Mouse (Mus musculus): ENCODE data around the gene Gm49387. TPM values are rescaled to one million over a fixed set of nuclear protein-coding genes. Genes with fewer than 3 reads are reported as not detected.

Gene Gm49387
- polyA plus RNA-seq (2015; fragmentation: Nextera tagmentation; extraction: Ambion mirVana), result not detected in 2 replicates

GRCm38 (mm10) chr14:31640346-31640889 lies at the start of gene Gm49387:
Gene Gm49387, minus strand, starts transcription at chr14:31640878.
- peak; percentile 56 for ATAC-seq
- Histone ChIP-seq H3K9ac (peak within 1 kb of the TSS; percentile 71), H3K36me3 (ENCODE audit: poor library complexity, severe bottlenecking) (no peaks in the 10 kb centered on the region), H3K27me3 (no peaks in the 10 kb centered on the region), H3K4me2 (peak within 1 kb of the TSS; percentile 94), H3K9me3 (replicated peaks) (no peaks in the 10 kb centered on the region), H3K27ac (peak within 1 kb of the TSS; percentile 59; the same call in 1 of the 2 replicates), H3K4me1 (peaks cover 16% of the 10 kb centered on the region), H3K4me3 (peak within 1 kb of the TSS; percentile 65)
- 1% methylated on average over 26 of the region's 26 CpGs for WGBS

DNA sequence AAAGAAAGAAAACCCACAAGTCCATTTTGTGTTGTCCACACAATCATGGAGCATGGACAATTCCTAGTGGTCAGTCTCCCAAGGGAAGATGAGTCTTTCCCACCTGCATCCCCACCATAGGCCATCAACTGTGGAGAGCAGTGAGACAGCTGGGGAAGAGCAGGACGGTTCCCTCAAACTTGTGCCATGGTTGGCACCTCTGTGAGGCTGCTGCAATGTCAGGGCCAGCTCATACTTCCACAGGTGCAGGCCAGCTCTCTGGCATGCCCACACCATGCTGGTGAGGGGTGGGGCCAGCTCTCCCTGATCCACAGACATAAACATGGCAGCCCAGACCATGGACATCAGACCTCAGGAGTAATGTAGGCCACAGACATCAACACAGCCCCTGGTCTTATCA lies 45.6 kb upstream of the Gm49387 start:
- H3K27ac ChIP-seq, result no peak overlapping the region
- H3K27me3 ChIP-seq, result no peaks in the 10 kb centered on the region
- H3K36me3 ChIP-seq (ENCODE audit: poor library complexity, severe bottlenecking), result no peaks in the 10 kb centered on the region
- no peak overlapping the region for H3K4me2 ChIP-seq
- H3K9ac ChIP-seq, result no peak overlapping the region
- no peaks in the 10 kb centered on the region for H3K9me3 ChIP-seq (replicated peaks)
- no peaks in the 10 kb centered on the region for H3K4me1 ChIP-seq
- H3K4me3 ChIP-seq, result no peak overlapping the region
- no peak for ATAC-seq
- WGBS, result 94% methylated on average over 1 of the region's 1 CpGs

- 93% methylated on average over 10 of the region's 10 CpGs for WGBS
- Histone ChIP-seq H3K9me3 (replicated peaks) (no peaks in the 10 kb centered on the region), H3K36me3 (ENCODE audit: poor library complexity, severe bottlenecking) (no peaks in the 10 kb centered on the region), H3K27me3 (no peaks in the 10 kb centered on the region), H3K4me1 (no peaks in the 10 kb centered on the region), H3K4me3 (no peak overlapping the region), H3K4me2 (no peak overlapping the region), H3K27ac (no peak overlapping the region), H3K9ac (no peak overlapping the region)
- ATAC-seq, result no peak
Observed at GRCm38 (mm10) chr14:31685680-31686079, 45.0 kb upstream of the Gm49387 start.

DNA sequence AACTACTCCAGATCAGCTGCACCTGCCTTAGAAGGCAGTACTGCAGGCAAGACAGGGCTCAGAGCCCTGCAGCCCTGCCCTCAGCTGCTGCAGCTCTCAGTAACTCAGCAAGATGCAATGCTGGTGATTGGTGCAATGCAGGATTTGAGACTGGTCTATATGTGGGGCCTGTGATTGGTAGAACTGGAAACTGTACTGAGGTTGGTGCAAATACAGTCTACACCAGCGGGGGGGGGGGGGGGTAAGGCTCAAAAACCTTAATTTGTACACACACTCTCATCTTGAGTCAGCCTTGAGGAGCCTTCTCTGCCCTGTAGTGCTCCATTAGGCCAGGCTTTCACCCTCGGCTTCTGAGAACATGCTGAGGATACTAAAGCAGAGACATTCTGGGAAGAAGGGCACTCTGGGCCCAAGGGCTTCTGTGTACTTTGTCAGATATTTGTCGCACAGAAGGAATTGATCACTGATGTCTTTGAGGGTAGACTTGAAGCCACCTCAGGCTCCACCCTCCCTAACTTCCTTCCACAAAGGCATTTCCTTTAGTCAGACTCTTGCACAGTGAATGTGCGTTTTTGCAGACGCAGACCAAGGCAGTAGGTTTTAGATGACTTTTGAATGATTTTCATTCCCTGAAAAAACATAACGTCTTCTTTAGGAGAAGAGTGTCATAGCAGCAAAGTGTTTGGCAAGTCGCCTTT lies 43.8 kb upstream of the Gm49387 start:
- Histone ChIP-seq H3K36me3 (ENCODE audit: poor library complexity, severe bottlenecking) (no peaks in the 10 kb centered on the region), H3K9me3 (replicated peaks) (no peaks in the 10 kb centered on the region), H3K4me1 (no peaks in the 10 kb centered on the region), H3K9ac (no peak overlapping the region), H3K4me3 (no peak overlapping the region), H3K27me3 (no peaks in the 10 kb centered on the region), H3K27ac (no peak overlapping the region), H3K4me2 (no peak overlapping the region)
- no peak for ATAC-seq
- 73% methylated on average over 7 of the region's 7 CpGs for WGBS

GRCm38 (mm10) chr14:31683610-31684009 lies 42.9 kb upstream of the Gm49387 start:
- no peak overlapping the region for H3K4me2 ChIP-seq
- H3K9ac ChIP-seq, result no peak overlapping the region
- no peaks in the 10 kb centered on the region for H3K27me3 ChIP-seq
- no peaks in the 10 kb centered on the region for H3K9me3 ChIP-seq (replicated peaks)
- 84% methylated on average over 2 of the region's 2 CpGs for WGBS
- no peaks in the 10 kb centered on the region for H3K4me1 ChIP-seq
- no peak overlapping the region for H3K27ac ChIP-seq
- no peak for ATAC-seq
- no peak overlapping the region for H3K4me3 ChIP-seq
- H3K36me3 ChIP-seq (ENCODE audit: poor library complexity, severe bottlenecking), result no peaks in the 10 kb centered on the region

DNA sequence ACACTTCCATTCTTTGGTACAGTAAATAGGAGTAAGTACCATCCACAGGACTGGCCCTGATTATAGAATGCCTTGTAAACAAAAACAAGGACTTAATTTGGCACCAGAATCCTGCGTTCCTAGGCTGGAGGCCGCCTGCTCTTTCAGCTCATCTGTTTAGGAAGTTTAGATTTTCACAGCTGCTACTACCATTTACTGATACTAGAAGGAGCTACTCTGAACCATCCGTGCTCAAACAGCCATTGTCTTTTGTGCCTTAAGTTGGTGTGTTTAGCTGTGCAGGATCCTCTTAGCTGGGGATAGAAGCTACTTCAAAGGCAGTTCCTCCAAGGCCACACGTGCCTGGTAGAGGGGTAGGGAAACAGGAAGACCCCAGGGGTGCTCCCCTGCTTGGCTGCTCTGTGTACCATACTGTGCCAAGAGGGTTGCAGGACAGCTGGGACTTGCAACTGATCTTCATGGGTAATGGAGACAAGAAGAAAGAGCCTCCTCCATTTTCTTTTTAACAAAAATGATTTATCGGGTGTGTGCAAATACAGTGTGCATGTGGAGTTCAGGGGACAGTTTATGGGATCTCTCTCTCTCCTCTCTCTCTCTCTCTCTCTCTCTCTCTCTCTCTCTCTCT lies 41.4 kb upstream of the Gm49387 start:
- WGBS, result 53% methylated on average over 5 of the region's 5 CpGs
- no peak overlapping the region for H3K4me2 ChIP-seq
- no peak overlapping the region for H3K9ac ChIP-seq
- H3K9me3 ChIP-seq (replicated peaks), result no peaks in the 10 kb centered on the region
- H3K36me3 ChIP-seq (ENCODE audit: poor library complexity, severe bottlenecking), result no peaks in the 10 kb centered on the region
- no peak for ATAC-seq
- H3K4me1 ChIP-seq, result no peaks in the 10 kb centered on the region
- no peaks in the 10 kb centered on the region for H3K27me3 ChIP-seq
- H3K27ac ChIP-seq, result no peak overlapping the region
- H3K4me3 ChIP-seq, result no peak overlapping the region

DNA sequence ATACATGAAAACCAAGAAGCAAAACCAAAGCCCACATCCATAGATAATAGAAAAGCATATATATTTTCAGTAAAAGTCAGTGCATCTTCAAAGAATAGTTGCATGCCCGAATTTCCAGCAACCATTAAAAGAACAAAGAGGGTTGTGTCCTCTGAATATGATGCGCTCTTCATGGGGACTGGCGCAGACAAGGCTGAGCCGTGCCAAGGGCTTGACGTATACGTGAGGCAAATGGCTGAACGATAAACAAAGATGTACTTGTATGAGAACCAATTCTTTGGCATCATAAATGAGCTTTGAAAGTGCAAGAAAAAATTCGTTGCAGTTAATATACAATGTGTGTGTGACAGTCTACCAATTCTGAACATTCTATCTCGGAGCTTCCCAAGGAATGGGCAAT lies 40.6 kb upstream of the Gm49387 start:
- Histone ChIP-seq H3K9ac (no peak overlapping the region), H3K4me2 (no peak overlapping the region), H3K9me3 (replicated peaks) (no peaks in the 10 kb centered on the region), H3K4me1 (no peaks in the 10 kb centered on the region), H3K36me3 (ENCODE audit: poor library complexity, severe bottlenecking) (no peaks in the 10 kb centered on the region), H3K27me3 (no peaks in the 10 kb centered on the region), H3K4me3 (no peak overlapping the region), H3K27ac (no peak overlapping the region)
- ATAC-seq, result no peak
- 83% methylated on average over 9 of the region's 9 CpGs for whole genome bisulfite sequencing

- Histone ChIP-seq H3K4me3 (no peak overlapping the region), H3K27me3 (no peaks in the 10 kb centered on the region), H3K4me1 (no peaks in the 10 kb centered on the region), H3K27ac (no peak overlapping the region), H3K36me3 (ENCODE audit: poor library complexity, severe bottlenecking) (no peaks in the 10 kb centered on the region), H3K9ac (no peak overlapping the region), H3K4me2 (no peak overlapping the region), H3K9me3 (replicated peaks) (no peaks in the 10 kb centered on the region)
- ATAC-seq, result no peak
- WGBS, result 94% methylated on average over 3 of the region's 3 CpGs
Observed at GRCm38 (mm10) chr14:31680656-31681055, 40.0 kb upstream of the Gm49387 start.

DNA sequence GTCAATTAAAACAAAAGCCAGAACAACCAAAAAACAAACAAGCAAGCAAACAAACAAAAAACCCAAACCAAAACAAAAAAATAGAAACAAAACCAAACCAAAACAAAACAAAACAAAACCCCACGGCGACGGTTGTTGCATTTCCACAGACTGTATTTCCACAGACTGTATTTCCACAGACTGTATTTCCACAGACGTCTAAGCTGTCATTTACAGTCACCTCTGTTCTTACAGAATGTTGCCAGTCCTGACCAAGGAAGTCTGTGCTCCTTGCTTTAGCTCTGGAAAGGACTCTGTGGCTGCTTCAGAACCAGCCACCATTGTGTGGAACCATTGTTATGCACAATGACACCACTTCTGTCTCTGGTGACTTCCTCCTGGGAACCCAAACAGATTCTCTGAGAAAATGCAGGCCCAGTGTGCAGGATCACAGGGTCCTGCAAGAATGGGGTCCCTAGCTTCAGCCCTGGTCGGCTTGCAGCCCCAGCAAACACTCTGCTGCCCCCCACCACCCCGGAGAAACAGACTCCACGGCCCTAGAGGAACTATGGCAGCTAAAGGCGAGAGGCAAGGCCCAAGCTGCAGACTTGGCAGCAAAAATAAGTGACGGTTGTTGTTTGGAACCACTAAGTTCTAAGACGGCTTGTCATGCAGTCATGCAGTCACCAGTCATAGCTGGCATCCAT lies 31.1 kb upstream of the Gm49387 start:
- WGBS, result 51% methylated on average over 10 of the region's 10 CpGs
- Histone ChIP-seq H3K4me3 (no peak overlapping the region), H3K4me1 (peaks cover 26% of the 10 kb centered on the region), H3K9ac (no peak overlapping the region), H3K4me2 (no peak overlapping the region), H3K27ac (no peak overlapping the region), H3K36me3 (ENCODE audit: poor library complexity, severe bottlenecking) (peaks cover 5% of the 10 kb centered on the region), H3K9me3 (replicated peaks) (no peaks in the 10 kb centered on the region), H3K27me3 (no peaks in the 10 kb centered on the region)
- ATAC-seq, result no peak

- no peaks in the 10 kb centered on the region for H3K27me3 ChIP-seq
- ATAC-seq, result peak; percentile 73
- no peak overlapping the region for H3K4me2 ChIP-seq
- H3K9ac ChIP-seq, result peak overlapping the region; percentile 41
- H3K4me1 ChIP-seq, result peaks cover 30% of the 10 kb centered on the region
- WGBS, result 51% methylated on average over 15 of the region's 15 CpGs
- H3K27ac ChIP-seq, result peak overlapping the region; percentile 71
- peaks cover 5% of the 10 kb centered on the region for H3K36me3 ChIP-seq (ENCODE audit: poor library complexity, severe bottlenecking)
- H3K4me3 ChIP-seq, result no peak overlapping the region
- no peaks in the 10 kb centered on the region for H3K9me3 ChIP-seq (replicated peaks)
Observed at GRCm38 (mm10) chr14:31669642-31670490, 29.2 kb upstream of the Gm49387 start.

GRCm38 (mm10) chr14:31669161-31669611 lies 28.5 kb upstream of the Gm49387 start:
- peak; percentile 33; the same call in 1 of the 2 replicates for ATAC-seq
- Histone ChIP-seq H3K27me3 (no peaks in the 10 kb centered on the region), H3K9me3 (replicated peaks) (no peaks in the 10 kb centered on the region), H3K36me3 (ENCODE audit: poor library complexity, severe bottlenecking) (peaks cover 5% of the 10 kb centered on the region), H3K4me3 (no peak overlapping the region), H3K4me2 (no peak overlapping the region), H3K4me1 (peaks cover 37% of the 10 kb centered on the region), H3K9ac (peak overlapping the region; percentile 41), H3K27ac (peak overlapping the region; percentile 71)
- WGBS, result 68% methylated on average over 13 of the region's 13 CpGs

Data from forebrain, embryonic 13.5 days (tissue).